ENCODE assay signal across 8 mouse cellular contexts in the genomic region with DNA sequence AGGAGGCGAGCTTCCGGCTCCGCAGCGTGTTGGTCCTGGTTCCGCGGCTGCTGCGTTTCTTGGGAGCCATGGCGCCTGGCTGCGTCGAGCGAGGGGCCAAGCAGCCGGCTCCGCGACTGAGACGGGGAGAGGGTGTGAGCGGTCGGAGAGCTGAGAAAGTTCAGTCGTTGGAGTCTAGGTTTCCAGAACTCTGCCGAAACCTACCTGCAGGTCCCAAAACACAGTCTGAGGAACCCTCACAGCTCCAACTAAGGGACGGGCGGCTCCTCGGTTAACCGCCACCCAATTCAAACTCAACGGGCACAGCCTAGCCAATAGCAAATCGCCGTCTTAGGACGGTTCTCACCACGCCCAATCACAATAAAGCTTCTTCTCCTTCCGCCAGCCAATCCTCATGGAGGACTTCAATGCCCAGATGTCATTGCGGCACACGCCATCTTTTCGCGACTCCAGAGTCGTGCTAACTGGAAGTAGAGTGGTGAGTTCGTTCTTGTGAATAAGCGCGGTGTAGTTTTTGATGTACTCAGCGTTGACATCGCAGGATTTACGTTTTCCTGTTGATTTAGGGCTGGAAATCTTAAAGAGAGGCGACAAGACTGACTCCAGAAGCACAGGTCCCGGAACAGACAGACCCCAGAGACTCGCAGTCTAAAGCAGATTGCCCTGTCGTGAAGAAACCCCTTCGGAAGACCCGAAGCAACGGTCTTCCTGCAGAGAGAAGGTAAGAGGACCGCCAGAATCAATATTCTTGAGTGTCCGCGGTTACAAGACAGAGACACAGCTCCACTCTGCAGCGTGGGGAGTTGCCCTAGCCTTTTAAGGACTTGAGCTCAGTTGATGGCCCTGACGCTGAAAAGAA. TPM values are rescaled to one million over a fixed set of nuclear protein-coding genes. Genes with fewer than 3 reads are reported as not detected.
DNase-seq lines count a peak whose midpoint lies in the region; ATAC-seq lines count a peak whose summit lies in the region.

A gene (plus strand): TSS at position 436 of the 859 bp plus-strand sequence.

- peak within 1 kb of the TSS; percentile 72 for H3K9ac ChIP-seq in hindbrain, embryonic 14.5 days

- H3K36me3 ChIP-seq in hindbrain, embryonic 14.5 days (replicated peaks; ENCODE audit: control insufficient read depth, insufficient read depth), result peaks cover 20% of the 10 kb centered on the region

- no peak within 1 kb of the TSS for H3K27ac ChIP-seq in hindbrain, embryonic 14.5 days

- no peaks in the 10 kb centered on the region for H3K27me3 ChIP-seq in hindbrain, embryonic 14.5 days (ENCODE audit: control insufficient read depth, insufficient read depth, low read length)

- H3K9me3 ChIP-seq in hindbrain, embryonic 14.5 days (ENCODE audit: control insufficient read depth, low read length), result no peaks in the 10 kb centered on the region

- peak; percentile 99 for ATAC-seq in hindbrain, embryonic 14.5 days (ENCODE audit: low FRiP score)

- H3K4me1 ChIP-seq in hindbrain, embryonic 14.5 days (replicated peaks; ENCODE audit: control insufficient read depth, insufficient read depth, low read length), result peaks cover 16% of the 10 kb centered on the region

- peak within 1 kb of the TSS; percentile 90 for H3K4me2 ChIP-seq in hindbrain, embryonic 14.5 days (replicated peaks)

- DNase-seq in R1 (ENCODE audit: low read depth, low spot score), result peak; percentile 100
- DNase-seq in cerebellum, postnatal 25 days, result peak; percentile 95 to 96
- peak; percentile 92 to 94 for DNase-seq in frontal cortex, postnatal 25 days (ENCODE audit: low spot score in 2 of 2)
- DNase-seq in hindbrain, embryonic 14.5 days (ENCODE audit: low spot score), result peak; percentile 98
- peak; percentile 95 to 96 for DNase-seq in layer of hippocampus, postnatal 36 days
- peak; percentile 99 for DNase-seq in lung, postnatal 36 days
- DNase-seq in retina, postnatal 1 day, result peak; percentile 99
- peak; percentile 86 to 91 for DNase-seq in urinary bladder, adult 18-20 months (ENCODE audit: low spot score in 2 of 2)

- peak within 1 kb of the TSS; percentile 43 for H3K4me3 ChIP-seq in hindbrain, embryonic 14.5 days (replicated peaks; ENCODE audit: low read length)

- under 1% methylated on average over 52 of the region's 52 CpGs for WGBS in hindbrain, embryonic 14.5 days

RNA-seq across cellular contexts. Expression of the gene that starts here (rescaled TPM):
- 4.1 and 5.2 TPM in 2 replicates for polyA plus RNA-seq in hindbrain, embryonic 14.5 days (2014; fragmentation: Nextera tagmentation; extraction: Ambion mirVana)
- total RNA-seq in layer of hippocampus, postnatal 36 days (2021), result 10 to 100 TPM; 25.2 to 26.1 TPM
